Comparison of ENCODE assay signal across 9 mouse cellular contexts in the genomic region with DNA sequence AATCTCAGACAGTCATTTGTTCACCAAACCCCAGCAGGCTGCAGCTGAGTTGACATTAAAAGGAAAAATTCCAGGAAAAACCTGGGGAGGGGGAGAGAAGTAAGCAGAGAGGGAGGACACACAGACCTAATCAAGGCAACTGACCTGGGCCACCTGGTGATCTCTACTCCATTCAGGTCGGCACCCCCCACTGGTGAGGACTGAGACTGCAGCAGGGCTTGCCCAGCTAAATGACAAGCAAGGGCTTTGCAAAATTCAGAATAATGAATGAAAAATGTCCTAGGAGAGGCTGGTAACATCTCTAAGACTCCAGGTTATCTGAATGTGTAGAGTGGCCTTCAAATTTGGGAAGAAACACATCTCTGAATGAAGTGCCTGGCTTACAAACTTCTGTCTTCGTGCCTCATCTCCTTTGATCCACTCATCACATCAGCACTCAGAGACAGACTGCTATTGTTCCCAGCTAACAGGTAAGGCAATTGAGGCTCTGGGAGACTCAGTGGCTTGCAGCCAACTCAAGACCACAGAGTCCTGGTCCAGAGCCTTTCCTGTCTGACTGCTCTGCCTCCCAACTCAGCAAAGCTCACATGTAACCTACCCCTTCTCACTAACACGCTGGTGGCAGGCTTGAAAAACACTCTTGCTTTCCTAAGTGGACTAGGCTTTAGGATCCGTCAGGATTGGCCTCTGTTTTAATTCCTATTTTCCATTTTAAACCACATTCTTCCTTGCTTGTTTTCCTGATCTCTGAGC.
DNase-seq lines count a peak whose midpoint lies in the region; ATAC-seq lines count a peak whose summit lies in the region.
"Had no signal": no experiment of that assay in that cellular context is flagged by ENCODE, and none has a peak within 500 bp of the region (broad histone marks: within the 10 kb centered on the region; RNA-seq: fewer than 3 reads in every experiment).

No protein-coding gene starts in this region.

- H3K4me3 ChIP-seq in heart, embryonic 10.5 days, result no peak overlapping the region
- no peak overlapping the region for H3K4me3 ChIP-seq in midbrain, embryonic 14.5 days (replicated peaks; ENCODE audit: low read depth, low read length)
- no peak overlapping the region for H3K4me3 ChIP-seq in midbrain, embryonic 11.5 days (ENCODE audit: low read depth, low read length)
- H3K4me3 ChIP-seq in embryonic facial prominence, embryonic 14.5 days (ENCODE audit: low read depth, low read length), result no peak overlapping the region
- H3K4me3 ChIP-seq: myocyte had no signal

- WGBS in heart, embryonic 10.5 days, result 23% methylated on average over 4 of the region's 4 CpGs
- WGBS in midbrain, embryonic 14.5 days, result 31% methylated on average over 4 of the region's 4 CpGs
- WGBS in midbrain, embryonic 11.5 days, result 32% methylated on average over 4 of the region's 4 CpGs
- WGBS in embryonic facial prominence, embryonic 14.5 days, result 22% methylated on average over 4 of the region's 4 CpGs

- no peak overlapping the region for H3K9ac ChIP-seq in midbrain, embryonic 14.5 days (replicated peaks; ENCODE audit: low read length)
- no peak overlapping the region for H3K9ac ChIP-seq in midbrain, embryonic 11.5 days (ENCODE audit: low read length)
- no peak overlapping the region for H3K9ac ChIP-seq in embryonic facial prominence, embryonic 14.5 days (ENCODE audit: low read depth, low read length)

- no peak for ATAC-seq in midbrain, embryonic 14.5 days (ENCODE audit: low FRiP score, low TSS enrichment)
- no peak for ATAC-seq in midbrain, embryonic 11.5 days (ENCODE audit: low FRiP score)
- ATAC-seq in embryonic facial prominence, embryonic 14.5 days (ENCODE audit: low read depth), result no peak
- ATAC-seq in cerebellum, adult (ENCODE audit: insufficient number of reproducible peaks, low FRiP score, low TSS enrichment), result no peak

- intact Hi-C loops in left cerebral cortex, postnatal 4 days (cut with DNase I), result loop anchor here (10.0 kb wide), 1 partner anchor 209 kb away; the partner anchor contains the start of genes Apoh and Prkca

- no peaks in the 10 kb centered on the region for H3K36me3 ChIP-seq in heart, embryonic 10.5 days
- no peaks in the 10 kb centered on the region for H3K36me3 ChIP-seq in midbrain, embryonic 14.5 days (ENCODE audit: control insufficient read depth, insufficient read depth, low read length)
- no peaks in the 10 kb centered on the region for H3K36me3 ChIP-seq in midbrain, embryonic 11.5 days (ENCODE audit: control insufficient read depth, insufficient read depth, low read length)
- no peaks in the 10 kb centered on the region for H3K36me3 ChIP-seq in embryonic facial prominence, embryonic 14.5 days (ENCODE audit: control insufficient read depth, insufficient read depth, low read length)

- peaks cover 32% of the 10 kb centered on the region for H3K4me1 ChIP-seq in heart, embryonic 10.5 days
- peaks cover 11% of the 10 kb centered on the region; the same call in 1 of the 2 replicates for H3K4me1 ChIP-seq in midbrain, embryonic 14.5 days (ENCODE audit: control insufficient read depth, insufficient read depth, low read length)
- no peaks in the 10 kb centered on the region for H3K4me1 ChIP-seq in midbrain, embryonic 11.5 days (ENCODE audit: control insufficient read depth, insufficient read depth, low read length)
- H3K4me1 ChIP-seq in embryonic facial prominence, embryonic 14.5 days (ENCODE audit: control insufficient read depth, insufficient read depth, low read length), result peaks cover 13% of the 10 kb centered on the region; the same call in 1 of the 2 replicates

- no peak for DNase-seq in heart, embryonic 10.5 days (ENCODE audit: low spot score)
- DNase-seq in heart, adult 9 months (ENCODE audit: low spot score in 2 of 2), result no peak
- peak; percentile 37 for DNase-seq in midbrain, embryonic 14.5 days
- no peak for DNase-seq in midbrain, embryonic 11.5 days (ENCODE audit: low spot score, missing footprints)
- DNase-seq in embryonic facial prominence, embryonic 14.5 days (ENCODE audit: low spot score), result peak; percentile 56
- DNase-seq in retina, postnatal 1 day, result peak; percentile 35
- no peak for DNase-seq in left cerebral cortex, postnatal 4 days

- no peak overlapping the region for H3K4me2 ChIP-seq in midbrain, embryonic 14.5 days (ENCODE audit: low read length)
- no peak overlapping the region for H3K4me2 ChIP-seq in midbrain, embryonic 11.5 days
- no peak overlapping the region for H3K4me2 ChIP-seq in embryonic facial prominence, embryonic 14.5 days (ENCODE audit: low read depth, low read length)

- no peaks in the 10 kb centered on the region for H3K9me3 ChIP-seq in heart, embryonic 10.5 days
- no peaks in the 10 kb centered on the region for H3K9me3 ChIP-seq in midbrain, embryonic 14.5 days (ENCODE audit: control insufficient read depth, low read length)
- no peaks in the 10 kb centered on the region for H3K9me3 ChIP-seq in midbrain, embryonic 11.5 days (ENCODE audit: control insufficient read depth, low read length)
- no peaks in the 10 kb centered on the region for H3K9me3 ChIP-seq in embryonic facial prominence, embryonic 14.5 days (ENCODE audit: control insufficient read depth, low read length)

- peak overlapping the region; percentile 42; the same call in 1 of the 2 replicates for H3K27ac ChIP-seq in heart, embryonic 10.5 days
- peak overlapping the region; percentile 37 for H3K27ac ChIP-seq in midbrain, embryonic 14.5 days (replicated peaks; ENCODE audit: low read depth, low read length)
- no peak overlapping the region for H3K27ac ChIP-seq in midbrain, embryonic 11.5 days (ENCODE audit: low read depth, low read length)
- H3K27ac ChIP-seq in embryonic facial prominence, embryonic 14.5 days (replicated peaks; ENCODE audit: low read depth, low read length), result 0 out of 2 replicates have a peak overlapping the region, but pooled peaks have one; percentile 6

- H3K27me3 ChIP-seq in heart, embryonic 10.5 days (ENCODE audit: insufficient read depth, poor library complexity, severe bottlenecking), result no peaks in the 10 kb centered on the region
- no peaks in the 10 kb centered on the region for H3K27me3 ChIP-seq in midbrain, embryonic 14.5 days (ENCODE audit: control insufficient read depth, insufficient read depth, low read length)
- no peaks in the 10 kb centered on the region for H3K27me3 ChIP-seq in midbrain, embryonic 11.5 days (ENCODE audit: control insufficient read depth, insufficient read depth, low read length)
- H3K27me3 ChIP-seq in embryonic facial prominence, embryonic 14.5 days (replicated peaks; ENCODE audit: control insufficient read depth, insufficient read depth, low read length), result no peaks in the 10 kb centered on the region

Comparison
In these comparisons a context has a peak if more than half of its experiments do, and no peak if none do; other contexts are left out.
1. DNase-seq: peak in midbrain, embryonic 14.5 days (single experiment), embryonic facial prominence, embryonic 14.5 days (single experiment) and retina, postnatal 1 day (single experiment); none in heart, embryonic 10.5 days (single experiment), heart, adult 9 months (0 of 2), midbrain, embryonic 11.5 days (single experiment) and left cerebral cortex, postnatal 4 days (single experiment).